Mouse (Mus musculus): ENCODE measurements around the gene Fndc3b.

DNA sequence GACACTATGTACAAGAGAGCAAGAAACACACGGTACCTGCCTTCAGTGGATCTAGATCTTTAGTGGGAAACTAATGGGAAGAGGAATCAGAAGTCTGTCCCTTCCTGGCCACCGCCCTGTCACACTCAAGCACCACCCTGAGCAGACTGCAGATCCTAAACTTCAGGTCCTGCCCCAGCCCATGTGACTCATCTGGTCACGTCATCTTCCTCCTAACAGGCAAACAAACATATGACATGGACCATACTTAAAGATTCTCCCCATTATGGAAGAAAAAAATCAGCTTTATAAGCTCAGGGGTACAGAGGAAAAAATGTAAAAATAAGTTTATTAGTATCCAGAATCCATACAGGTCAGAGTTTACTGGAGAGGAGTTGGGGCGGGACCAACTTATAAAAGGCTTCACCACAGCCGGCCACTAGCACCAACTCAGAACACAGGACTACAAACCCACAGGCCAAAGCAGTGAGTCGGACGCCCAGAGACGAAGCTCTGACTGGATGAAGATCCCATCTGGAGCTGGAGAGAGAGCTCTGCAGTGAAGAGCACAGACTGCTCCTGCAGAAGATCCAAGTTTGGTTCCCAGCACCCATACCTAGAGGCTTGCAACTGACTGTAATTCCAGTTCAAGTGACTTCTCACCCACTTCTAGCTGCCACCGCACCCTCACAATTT, 19.5 kb downstream of the Fndc3b start:
- TF ChIP-seq CTCF (IDR thresholded peaks at IDR 0.05; ENCODE audit: control insufficient read depth, insufficient read depth, insufficient read length) (no peak), FOSL1 (IDR thresholded peaks at IDR 0.05; ENCODE audit: insufficient read depth, low read length, poor library complexity, severe bottlenecking) (no peak)

Data from C2C12 (cell line).